Mouse (Mus musculus) myocyte (in vitro differentiated cells): ENCODE measurements at regions not wholly inside any gene's neighbourhood (a gene's known extent, or its start where the extent isn't known, plus 50 kb on each side); places are given as distances from the start of the nearest gene placed in this dataset.
A peak's percentile ranks its signal among the peaks of the same experiment; 100 is the strongest.

Experiments used
- CEBPB ChIP-seq: IDR thresholded peaks from 2 replicates; pipeline ENCODE4 v1.6.1; 2011; ENCODE audit warnings: mild to moderate bottlenecking, moderate library complexity; ENCODE audit not compliant: poor library complexity, insufficient read depth, severe bottlenecking
- E2F4 ChIP-seq: IDR thresholded peaks from one replicate; pipeline ENCODE4 v1.6.1; 2011; ENCODE audit warnings: mild to moderate bottlenecking, control low read depth, moderate library complexity; ENCODE audit not compliant: insufficient read depth
- MAX ChIP-seq: IDR thresholded peaks from one replicate; pipeline ENCODE4 v1.6.1; 2011; ENCODE audit warnings: low read depth, mild to moderate bottlenecking, control low read depth
- MYOD1 ChIP-seq, 3 experiments: IDR thresholded peaks; one replicate each; pipeline ENCODE4 v1.6.1; 2011; ENCODE audit warnings: control low read depth in 2 of 3, low read depth in 2 of 3, mild to moderate bottlenecking in 2 of 3, moderate library complexity in 1 of 3; ENCODE audit not compliant: insufficient read length in 2 of 3, control insufficient read depth in 1 of 3
- MYOG ChIP-seq, 3 experiments: IDR thresholded peaks; one replicate each; pipeline ENCODE4 v1.6.1; 2011; ENCODE audit warnings: control low read depth in 2 of 3, low read depth in 2 of 3, mild to moderate bottlenecking in 2 of 3; ENCODE audit not compliant: insufficient read length in 2 of 3, control insufficient read depth in 1 of 3, insufficient read depth in 1 of 3
- POLR2A ChIP-seq: IDR thresholded peaks from one replicate; pipeline ENCODE4 v1.6.1; 2011; ENCODE audit warnings: low read depth, mild to moderate bottlenecking, control low read depth, moderate library complexity; ENCODE audit not compliant: insufficient read length
- POLR2AphosphoS2 ChIP-seq: IDR thresholded peaks from one replicate; pipeline ENCODE4 v1.6.1; 2011; ENCODE audit warnings: low read depth, control low read depth; ENCODE audit not compliant: insufficient read length
- REST ChIP-seq: IDR thresholded peaks from one replicate; pipeline ENCODE4 v1.6.1; 2011; ENCODE audit warnings: mild to moderate bottlenecking, control low read depth, moderate library complexity; ENCODE audit not compliant: insufficient read depth, insufficient read length
- USF1 ChIP-seq: IDR thresholded peaks from one replicate; pipeline ENCODE4 v1.6.1; 2011; ENCODE audit warnings: low read depth, mild to moderate bottlenecking, control low read depth, moderate library complexity

- no peak for TF ChIP-seq POLR2A
- peak in 2 of 3 experiments; percentile 13 to 20 for TF ChIP-seq MYOG (IDR thresholded peaks at IDR 0.05; ENCODE audit: control insufficient read depth in 1 of 3, insufficient read depth in 1 of 3, insufficient read length in 2 of 3, low read depth in 2 of 3)
- TF ChIP-seq REST, result no peak
- TF ChIP-seq USF1, result no peak
- TF ChIP-seq E2F4, result no peak
- TF ChIP-seq MAX, result no peak
- TF ChIP-seq POLR2AphosphoS2, result no peak
- TF ChIP-seq CEBPB, result no peak
- TF ChIP-seq MYOD1 (IDR thresholded peaks at IDR 0.05; ENCODE audit: control insufficient read depth in 1 of 3, insufficient read length in 2 of 3, low read depth in 2 of 3), result peak; percentile 21 to 41 (median 39)
These were observed 84.2 kb downstream of the Cartpt start for GRCm38 (mm10) chr13:99816666-99817065.
